Mouse (Mus musculus) layer of hippocampus, adult 9-11 months (tissue): ENCODE results near the gene Litaf.
"Not testable (repeated sequence)": the region's sequence is repeated elsewhere in the genome, so short reads cannot be mapped to it uniquely, and the experiment has no call there.

Experiments
- DNase-seq: peaks from one replicate; pipeline ENCODE4 v3.0.0; 2022

The Litaf gene

DNA sequence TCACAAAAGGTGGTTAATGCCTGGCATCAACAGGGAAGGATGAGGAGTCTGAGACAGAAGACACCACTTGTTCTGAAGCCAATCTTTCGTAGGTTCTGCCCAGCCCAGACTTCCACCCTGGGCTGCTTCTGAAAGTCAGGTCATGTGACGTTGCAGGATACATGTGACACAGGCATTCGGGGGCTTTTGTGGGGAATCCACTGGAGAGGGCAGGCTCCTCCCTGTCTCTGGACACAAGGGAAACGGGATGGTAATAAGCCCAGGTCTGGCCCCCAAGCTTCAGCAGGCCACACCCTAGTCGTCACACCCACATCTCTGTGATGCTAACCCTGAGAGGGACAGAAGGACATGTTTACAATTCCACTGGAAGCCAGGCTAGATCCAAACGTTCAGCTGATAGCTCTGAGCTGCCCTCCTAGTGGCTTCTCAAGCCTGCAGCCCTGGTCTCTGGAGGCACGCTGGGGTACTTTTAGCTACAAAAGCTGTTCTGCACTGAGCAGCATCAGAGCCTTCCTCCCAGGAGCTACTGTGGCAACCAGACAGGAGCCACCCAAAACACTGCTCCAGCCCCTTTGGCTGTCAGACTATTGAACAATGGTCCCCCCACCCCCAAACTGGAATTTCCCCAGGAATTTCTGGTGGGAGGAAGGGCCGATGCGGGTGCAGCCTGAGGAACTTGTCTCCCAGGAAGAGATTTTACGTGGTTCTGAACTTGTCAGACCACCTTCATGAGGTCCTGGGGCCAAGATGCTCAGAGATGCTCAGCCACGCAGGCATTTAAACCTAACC, 48.0 kb downstream of the Litaf start:
- DNase-seq = no peak

DNA sequence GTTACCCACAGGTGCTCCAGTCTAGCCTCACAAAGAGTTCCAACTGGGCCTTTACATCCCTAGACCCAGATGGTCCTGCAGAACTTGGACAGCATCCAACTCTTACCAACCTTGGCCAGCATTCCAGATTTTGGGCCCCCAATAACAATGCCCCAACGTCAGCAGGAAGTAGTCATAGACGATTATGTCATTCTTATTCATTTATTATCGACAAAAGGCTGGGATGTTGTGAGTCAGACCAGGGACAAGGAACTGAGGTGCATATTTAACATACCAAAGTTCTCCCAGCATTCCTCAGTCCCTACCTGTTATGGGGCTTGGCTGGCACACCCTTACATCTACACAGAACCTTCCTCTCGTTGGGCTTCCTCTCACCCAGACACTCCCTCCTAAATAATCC, 49.6 kb downstream of the Litaf start:
- DNase-seq = no peak

GRCm38 (mm10) chr16:11014407-11014806, 51.5 kb downstream of the Litaf start:
- no peak for DNase-seq

DNA sequence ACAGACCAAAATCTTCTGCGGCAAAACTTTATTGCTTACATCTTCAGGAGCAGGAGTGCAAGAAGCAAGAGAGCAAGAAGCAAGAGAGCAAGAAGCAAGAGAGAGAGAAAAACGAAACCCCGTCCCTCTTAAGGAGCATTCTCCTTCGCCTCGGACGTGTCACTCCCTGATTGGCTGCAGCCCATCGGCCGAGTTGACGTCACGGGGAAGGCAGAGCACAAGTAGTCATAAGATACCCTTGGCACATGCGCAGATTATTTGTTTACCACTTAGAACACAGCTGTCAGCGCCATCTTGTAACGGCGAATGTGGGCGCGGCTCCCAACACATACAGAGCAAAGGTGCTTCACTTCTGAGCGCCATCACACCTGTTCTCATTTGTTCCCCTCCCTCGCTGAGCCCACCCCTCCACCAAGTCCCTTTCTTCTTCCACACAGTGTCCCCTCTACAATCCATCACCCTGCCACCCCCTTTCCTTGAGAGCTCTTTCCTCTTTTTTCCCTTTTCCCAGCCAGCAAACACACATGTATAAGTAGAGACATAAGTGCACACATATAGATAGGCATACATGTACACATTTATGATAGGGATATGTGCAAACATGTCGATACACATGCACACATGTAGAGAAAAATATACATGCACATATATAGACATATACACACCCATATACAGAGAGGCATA, 52.4 kb downstream of the Litaf start:
- not testable (repeated sequence) for DNase-seq

DNA sequence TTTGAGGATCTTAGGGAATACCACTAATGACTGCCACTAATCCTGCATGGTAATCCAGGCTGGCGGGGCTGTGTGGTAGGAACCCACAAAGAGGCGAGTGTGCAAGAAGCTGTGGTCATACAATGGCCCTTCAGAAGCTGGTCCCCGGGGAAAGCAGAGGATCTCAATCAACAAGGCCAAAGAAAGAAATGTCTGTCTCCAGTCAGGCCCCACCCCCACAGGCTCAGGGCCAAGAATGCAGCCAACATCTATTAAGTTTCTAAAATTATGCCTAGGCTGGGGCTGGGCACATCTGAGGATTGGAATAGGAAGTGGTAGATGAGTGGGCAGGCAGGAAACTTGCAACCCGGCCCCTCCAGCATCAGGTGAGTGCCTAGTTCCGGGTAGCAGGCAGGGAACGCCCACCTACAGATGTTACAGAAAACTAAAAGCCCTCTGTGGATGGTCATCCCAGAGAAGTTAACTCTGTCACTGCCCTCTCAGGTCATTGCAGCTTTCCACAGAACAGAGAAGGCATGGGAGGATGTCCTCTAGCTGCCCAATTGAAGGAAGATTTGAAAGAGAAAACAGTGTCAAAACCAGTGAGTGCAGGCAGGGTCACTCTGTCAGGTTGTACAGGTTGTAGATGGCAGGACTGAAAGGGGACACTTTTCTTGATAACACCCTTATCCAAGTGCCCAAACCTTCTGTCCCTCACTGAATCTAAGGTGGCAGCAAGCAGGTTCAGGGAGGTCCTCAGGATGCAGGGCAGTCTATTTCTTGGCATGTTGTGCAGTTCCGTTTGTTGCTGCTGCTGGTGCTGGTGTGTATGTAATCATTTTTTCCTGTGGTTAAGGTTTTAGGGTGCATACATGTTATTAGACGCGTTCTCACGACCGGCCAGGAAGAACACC, 53.1 kb downstream of the Litaf start:
- peak; percentile 90 for DNase-seq

DNA sequence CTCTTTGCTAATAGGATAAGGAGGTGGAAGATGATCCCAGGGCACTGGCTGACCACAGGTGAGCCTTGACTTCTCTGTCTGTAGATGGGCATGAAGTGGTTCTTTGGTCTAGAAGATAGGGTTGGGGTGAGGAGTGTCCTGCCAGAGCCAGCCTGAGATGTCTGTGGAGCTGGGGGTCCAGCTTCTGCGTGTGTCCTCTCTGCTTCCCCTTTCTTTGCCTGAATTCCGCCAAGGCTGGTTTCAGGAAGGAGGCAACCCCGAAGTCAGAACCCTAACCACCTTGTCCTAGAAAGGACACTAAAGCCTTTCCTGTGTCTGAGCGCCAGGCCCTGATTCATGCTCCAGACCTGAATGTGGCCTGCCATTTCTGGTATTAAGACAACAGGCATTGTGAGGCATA, 54.0 kb downstream of the Litaf start:
- DNase-seq = no peak

GRCm38 (mm10) chr16:11011206-11011605, 54.8 kb downstream of the Litaf start:
- no peak for DNase-seq

DNA sequence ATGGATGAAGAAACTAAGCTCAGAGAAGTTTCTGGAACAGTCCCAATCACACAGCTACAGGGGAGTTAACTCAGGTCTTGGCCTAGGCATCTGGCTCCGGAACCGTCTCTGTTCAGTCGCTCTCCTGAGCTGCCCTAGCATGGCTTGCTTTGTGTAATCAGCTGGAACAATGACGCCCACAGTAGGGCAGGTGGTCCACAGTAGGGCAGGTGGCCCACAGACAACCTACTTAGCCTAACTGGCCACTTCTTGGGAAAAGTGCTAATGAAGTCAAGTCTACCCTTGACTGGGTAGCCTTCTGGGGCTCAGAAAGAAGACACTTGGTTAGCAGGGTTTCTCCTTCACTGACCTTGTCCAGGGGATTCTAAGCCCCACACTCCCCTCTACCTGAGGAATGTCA, 55.7 kb downstream of the Litaf start:
- DNase-seq = no peak

DNA sequence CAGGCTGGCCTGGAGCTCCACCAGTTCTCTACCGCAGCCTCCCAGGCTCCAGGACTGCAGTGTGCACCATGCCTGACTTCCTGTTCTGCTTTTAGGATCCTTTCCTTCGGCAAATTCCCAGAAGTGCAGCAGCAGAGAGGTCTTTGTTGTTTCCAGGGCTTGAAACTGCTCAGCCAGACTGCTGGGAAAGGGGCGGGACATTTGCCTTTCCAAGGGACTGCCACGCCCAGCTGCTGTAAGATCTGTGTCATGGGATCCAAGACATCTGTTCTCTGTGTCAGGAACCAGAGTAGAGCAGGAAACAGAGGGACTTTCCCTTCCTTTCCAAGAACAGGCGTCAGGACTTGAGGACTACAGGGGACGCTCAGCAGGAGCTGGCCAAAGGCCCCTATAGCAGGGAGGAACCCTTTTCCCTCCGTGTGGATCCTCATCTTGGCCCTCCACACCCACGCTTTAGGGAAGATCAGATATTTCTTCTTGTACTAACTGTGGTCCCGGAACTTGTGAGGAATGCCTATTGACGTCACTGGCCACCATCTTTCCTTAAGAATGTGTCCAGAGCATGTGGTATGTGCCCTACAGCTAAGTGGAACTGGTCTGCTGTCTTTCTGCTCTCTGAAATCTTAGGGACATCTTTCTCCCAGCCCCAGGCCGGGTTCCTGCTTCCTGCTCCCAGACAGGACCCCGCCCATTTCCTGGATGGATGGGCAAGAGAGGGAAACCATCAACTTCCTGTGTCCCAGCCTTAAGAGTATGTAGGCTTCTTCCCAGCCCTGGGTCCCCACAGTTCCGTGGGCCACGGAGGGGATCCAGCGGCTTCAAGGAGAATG, 57.6 kb downstream of the Litaf start:
- DNase-seq = no peak

- DNase-seq = peak; percentile 77
Measured at GRCm38 (mm10) chr16:11006100-11006499, 59.9 kb downstream of the Litaf start.

- DNase-seq = no peak
Measured at GRCm38 (mm10) chr16:11001703-11002659, 64.0 kb downstream of the Litaf start.

GRCm38 (mm10) chr16:10999809-11000208, 66.1 kb downstream of the Litaf start:
- no peak for DNase-seq

DNA sequence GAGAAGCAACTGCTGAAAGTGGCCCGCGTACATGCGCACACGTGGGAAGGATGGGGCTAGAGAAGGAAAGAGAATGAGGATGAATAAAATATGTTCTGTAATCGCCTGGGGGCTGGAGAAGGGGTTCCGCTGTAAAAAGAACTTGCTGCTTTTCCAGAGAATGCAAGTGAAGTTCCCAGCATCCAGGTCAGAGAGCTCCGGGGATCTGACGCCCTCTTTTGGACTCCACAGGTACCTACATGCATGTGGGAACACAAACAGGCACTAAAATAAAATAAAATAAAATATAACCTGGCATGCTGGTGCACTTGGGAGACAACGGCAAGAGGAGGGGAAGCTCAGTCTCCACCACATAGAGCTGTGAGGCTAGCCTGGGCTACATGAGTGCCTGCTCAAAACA, 67.7 kb downstream of the Litaf start:
- no peak for DNase-seq

GRCm38 (mm10) chr16:10996576-10996975, 69.4 kb downstream of the Litaf start:
- no peak for DNase-seq

DNA sequence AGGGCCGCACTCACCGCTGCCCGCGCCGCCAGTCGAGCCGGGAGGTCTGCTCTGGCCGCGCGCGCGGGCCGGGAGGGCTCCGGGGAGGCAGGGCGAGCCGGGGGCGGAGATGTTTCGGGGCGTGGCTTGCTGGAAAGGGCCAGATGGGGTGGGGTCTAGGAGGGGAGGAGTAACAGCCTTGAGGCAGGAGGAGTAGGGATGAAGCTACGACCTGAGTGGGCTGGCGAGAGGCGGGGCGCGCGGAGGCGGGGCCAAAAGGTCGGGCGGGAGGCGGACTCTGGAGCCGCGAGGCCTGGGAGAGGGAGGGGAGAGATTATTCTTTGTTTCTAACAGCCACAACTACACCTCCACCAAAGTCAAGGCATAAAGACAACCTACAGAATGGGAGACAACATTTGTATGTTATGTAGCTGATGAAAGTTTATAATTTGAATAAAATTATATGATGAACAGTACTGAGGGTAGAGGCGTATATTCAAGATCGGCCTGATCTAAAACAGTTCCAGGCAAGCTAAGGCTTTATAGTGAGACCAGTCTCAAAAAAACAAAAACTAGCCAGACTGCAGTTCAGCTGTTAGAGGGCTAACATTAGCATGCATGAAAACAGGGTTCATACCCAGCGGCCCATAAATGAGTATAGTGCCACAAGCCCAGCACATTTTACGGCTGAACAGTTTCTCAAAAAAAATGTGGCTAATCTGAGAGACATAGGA, 72.8 kb downstream of the Litaf start:
- DNase-seq = peak; percentile 88

GRCm38 (mm10) chr16:10992090-10993031, 73.6 kb downstream of the Litaf start:
- no peak for DNase-seq

DNA sequence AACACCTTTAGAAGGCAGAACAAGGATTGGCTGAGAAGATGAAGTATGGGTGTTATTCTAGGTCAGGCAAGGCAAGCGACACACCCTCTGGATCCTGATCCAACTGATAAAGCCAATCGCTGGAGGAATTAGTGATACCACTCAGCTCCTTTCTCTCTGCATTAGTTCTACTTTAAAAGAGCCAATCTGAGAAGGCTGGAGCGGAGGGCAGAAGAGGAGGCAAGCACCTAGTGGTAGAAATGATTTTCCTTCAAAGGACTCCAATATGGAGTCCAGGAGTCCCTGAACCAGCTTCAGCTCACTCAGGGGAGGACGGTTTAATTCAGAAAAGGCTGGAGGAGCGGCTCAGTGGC, 74.2 kb downstream of the Litaf start:
- no peak for DNase-seq

DNA sequence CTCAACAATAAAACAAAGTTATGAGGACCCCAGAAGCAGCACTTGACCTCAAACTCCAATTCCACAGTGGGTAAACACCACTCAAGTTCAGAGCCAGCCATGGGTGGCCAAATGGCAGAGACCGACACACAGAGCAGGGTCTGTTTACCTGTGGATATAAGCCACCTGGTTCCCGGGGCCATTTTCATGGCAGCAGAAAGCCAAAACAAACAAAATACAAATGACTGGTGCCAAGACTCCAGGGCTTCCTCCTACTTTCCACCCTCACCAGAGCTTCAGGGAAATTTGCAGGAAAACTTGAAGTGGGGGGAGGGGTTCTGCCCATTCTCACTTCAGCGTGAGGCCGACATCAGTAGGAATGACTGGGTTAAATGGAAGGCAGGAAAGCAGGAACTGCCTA, 75.2 kb downstream of the Litaf start:
- DNase-seq = no peak

- DNase-seq = no peak
Measured at GRCm38 (mm10) chr16:10989896-10990295, 76.1 kb downstream of the Litaf start.

- DNase-seq = no peak
Measured at GRCm38 (mm10) chr16:10989361-10989760, 76.6 kb downstream of the Litaf start.
